Mouse (Mus musculus) olfactory bulb, adult 2 months (tissue): Measurements from ENCODE around the gene Nudt3. TPM values are rescaled to one million over a fixed set of nuclear protein-coding genes. Genes with fewer than 3 reads are reported as not detected.
"Not testable (repeated sequence)": the region's sequence is repeated elsewhere in the genome, so short reads cannot be mapped to it uniquely, and the experiment has no call there.

ENCODE experiments used
- H3K27ac ChIP-seq: fragments of 200-500 bp; 2 replicates; pipeline ENCODE4 v1.5.1; 2012; ENCODE audit warnings: low read depth, low read length; ENCODE audit not compliant: insufficient read depth
- H3K4me1 ChIP-seq: fragments of 200-500 bp; 2 replicates; pipeline ENCODE4 v1.6.1; 2012; ENCODE audit warnings: low read length; ENCODE audit not compliant: control insufficient read depth, insufficient read depth
- H3K4me3 ChIP-seq: fragments of 200-500 bp; 2 replicates; pipeline ENCODE4 v1.5.1; 2012; ENCODE audit warnings: mild to moderate bottlenecking, low read depth, low read length, moderate library complexity; ENCODE audit not compliant: insufficient read depth
- CTCF ChIP-seq: fragments of 200-500 bp; IDR thresholded peaks from 2 replicates; pipeline ENCODE4 v1.5.1; 2012; ENCODE audit warnings: low read depth, mild to moderate bottlenecking, low read length, moderate library complexity; ENCODE audit not compliant: insufficient read depth
- POLR2A ChIP-seq: fragments of 200-500 bp; IDR thresholded peaks from 2 replicates; pipeline ENCODE4 v1.6.1; 2012; ENCODE audit warnings: mild to moderate bottlenecking, low read depth, low read length, moderate library complexity; ENCODE audit not compliant: insufficient read depth
- WGBS: fragments of 180-500 bp; shearing (Covaris S2); methylation state at CpG from one replicate; pipeline ENCODE4 v1.1.7; 2018; 5-methylcytosine and 5-hydroxymethylcytosine counted together
- polyA plus RNA-seq: library from polyadenylated mRNA; stranded (reverse); fragments of >200 nt; gene quantifications from 2 replicates; pipeline ENCODE4 v1.2.4, GENCODE M21; 2012; ENCODE audit warnings: low replicate concordance; ENCODE audit not compliant: missing spikeins, insufficient read depth, insufficient read length

The Nudt3 gene
- polyA plus RNA-seq, 1 experiment = 554 TPM

DNA sequence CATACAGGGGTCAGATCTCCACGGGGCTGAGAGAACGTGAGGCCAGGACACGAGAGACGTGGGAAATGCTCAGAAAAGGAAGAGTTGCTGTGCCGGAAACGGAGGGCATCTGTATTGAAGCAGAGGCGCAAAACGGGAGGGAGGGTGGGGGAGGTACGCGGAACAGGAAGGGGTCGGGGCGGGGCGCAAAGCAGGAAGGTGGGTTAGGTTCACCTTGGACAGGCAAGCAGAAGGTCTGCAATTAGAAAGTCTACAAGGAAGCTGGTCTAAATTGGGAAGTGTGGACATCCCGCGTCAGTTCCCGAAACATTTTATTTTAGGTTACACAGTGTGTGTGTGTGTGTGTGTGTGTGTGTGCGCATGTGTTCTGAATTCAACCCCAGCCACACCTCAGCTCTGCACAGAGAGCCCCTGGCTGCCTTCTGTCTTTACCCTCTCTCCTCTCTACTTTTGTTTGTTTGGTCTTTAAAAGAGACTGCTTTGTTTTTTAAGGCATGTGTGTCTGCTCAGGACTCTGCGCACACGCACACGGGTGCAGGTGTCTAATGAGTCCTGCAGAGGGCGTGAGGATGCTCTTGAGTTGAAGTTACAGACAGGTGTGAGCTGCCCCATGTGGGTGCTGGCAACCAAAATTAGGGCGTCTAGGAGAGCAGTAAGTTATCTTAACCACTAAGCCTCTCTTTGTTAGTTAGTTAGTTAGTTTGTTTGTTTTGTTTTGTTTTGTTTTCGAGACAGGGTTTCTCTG is 28.9 kb upstream of the Nudt3 start:
- WGBS = 81% methylated on average over 23 of the region's 23 CpGs
- H3K4me1 ChIP-seq = peaks cover 16% of the 10 kb centered on the region
- TF ChIP-seq CTCF = no peak
- TF ChIP-seq POLR2A = no peak
- H3K27ac ChIP-seq = no peak overlapping the region
- no peak overlapping the region for H3K4me3 ChIP-seq

DNA sequence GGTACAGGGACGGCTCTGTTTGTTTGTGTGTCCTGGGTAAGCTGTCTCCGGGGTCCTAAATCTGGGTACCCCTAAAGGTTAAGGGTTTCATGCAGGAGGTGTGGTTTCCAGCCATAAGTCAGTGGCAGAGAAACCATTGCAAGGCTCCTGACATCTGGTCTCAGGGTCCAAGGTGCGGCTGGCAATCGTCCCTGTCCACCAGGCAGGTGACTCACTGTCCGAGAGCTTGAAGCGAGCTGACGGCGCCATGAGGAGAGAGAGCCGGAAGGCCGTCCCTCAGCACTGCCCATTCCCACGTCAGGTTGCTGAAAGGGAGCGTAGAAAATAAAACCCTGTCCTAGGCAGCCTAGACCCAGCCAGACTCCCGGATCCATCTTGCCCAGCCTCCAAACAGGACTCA is 27.3 kb upstream of the Nudt3 start:
- peaks cover 12% of the 10 kb centered on the region for H3K4me1 ChIP-seq
- H3K27ac ChIP-seq = no peak overlapping the region
- 86% methylated on average over 13 of the region's 13 CpGs for WGBS
- H3K4me3 ChIP-seq = no peak overlapping the region
- TF ChIP-seq POLR2A (no peak), CTCF (no peak)

DNA sequence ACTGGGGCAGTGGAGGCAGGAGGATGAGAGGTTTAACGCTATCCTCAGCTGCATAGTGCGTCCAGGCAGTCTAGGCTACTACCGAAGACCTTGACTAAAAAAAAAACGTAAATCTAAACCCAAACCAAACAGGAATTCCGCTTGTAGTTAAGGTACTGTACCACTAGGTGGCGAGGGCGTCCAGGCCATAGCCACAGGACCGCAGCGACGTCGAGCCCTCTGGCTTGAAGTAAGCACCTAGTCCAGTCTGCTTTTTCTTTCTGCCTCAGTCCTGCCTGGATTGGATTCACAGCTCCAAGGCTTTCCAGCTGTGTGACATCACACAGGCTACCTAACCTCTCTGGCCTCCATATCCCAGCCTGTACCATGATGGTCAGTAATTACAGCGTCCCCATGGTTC is 26.9 kb upstream of the Nudt3 start:
- WGBS = 15% methylated on average over 12 of the region's 12 CpGs
- no peak overlapping the region for H3K27ac ChIP-seq
- peaks cover 10% of the 10 kb centered on the region for H3K4me1 ChIP-seq
- no peak overlapping the region for H3K4me3 ChIP-seq
- TF ChIP-seq POLR2A (no peak), CTCF (peak; percentile 70)

DNA sequence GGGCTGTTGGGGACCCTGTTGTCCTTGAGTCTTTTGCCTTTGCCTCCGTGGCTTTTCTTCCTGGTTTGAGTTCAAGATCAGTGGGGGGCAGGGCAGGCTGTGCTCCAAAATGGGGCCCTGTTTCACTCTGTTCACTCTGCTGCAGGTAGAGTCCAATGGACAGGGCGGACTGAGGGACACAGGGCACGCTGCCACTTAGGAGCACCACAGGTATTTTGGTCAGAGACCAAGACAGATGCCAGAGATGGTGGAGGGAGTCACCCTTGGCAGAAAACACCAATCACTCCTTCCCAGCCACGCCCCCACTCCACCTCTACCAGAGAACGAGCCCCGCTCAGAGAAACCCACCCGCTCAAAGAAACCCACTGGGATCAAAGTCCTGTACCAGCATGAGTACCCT is 22.5 kb upstream of the Nudt3 start:
- Histone ChIP-seq H3K4me3 (no peak overlapping the region), H3K27ac (no peak overlapping the region), H3K4me1 (peaks cover 15% of the 10 kb centered on the region)
- no peak for TF ChIP-seq CTCF
- TF ChIP-seq POLR2A = no peak
- WGBS = 56% methylated on average over 7 of the region's 7 CpGs

DNA sequence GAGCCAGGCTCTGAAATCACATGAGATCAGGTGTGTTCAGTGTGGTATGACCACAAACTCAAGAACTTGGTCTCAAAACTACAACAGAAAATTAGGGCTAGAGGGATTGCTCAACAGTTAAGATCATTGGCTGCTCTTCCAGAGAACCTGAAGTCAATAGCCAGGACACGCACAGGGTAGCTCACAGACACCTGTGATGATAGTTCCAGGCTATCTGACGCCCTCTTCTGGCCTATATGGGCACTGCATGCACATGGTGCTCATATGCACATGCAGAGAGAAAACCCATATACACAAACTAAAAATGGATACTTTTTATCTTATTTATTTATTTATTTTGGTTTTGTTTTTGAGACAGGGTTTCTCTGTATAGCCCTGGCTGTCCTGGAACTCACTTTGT is 21.3 kb upstream of the Nudt3 start:
- no peak for TF ChIP-seq POLR2A
- TF ChIP-seq CTCF = no peak
- WGBS = 46% methylated on average over 2 of the region's 2 CpGs
- no peak overlapping the region for H3K27ac ChIP-seq
- no peak overlapping the region for H3K4me3 ChIP-seq
- H3K4me1 ChIP-seq = peaks cover 16% of the 10 kb centered on the region

DNA sequence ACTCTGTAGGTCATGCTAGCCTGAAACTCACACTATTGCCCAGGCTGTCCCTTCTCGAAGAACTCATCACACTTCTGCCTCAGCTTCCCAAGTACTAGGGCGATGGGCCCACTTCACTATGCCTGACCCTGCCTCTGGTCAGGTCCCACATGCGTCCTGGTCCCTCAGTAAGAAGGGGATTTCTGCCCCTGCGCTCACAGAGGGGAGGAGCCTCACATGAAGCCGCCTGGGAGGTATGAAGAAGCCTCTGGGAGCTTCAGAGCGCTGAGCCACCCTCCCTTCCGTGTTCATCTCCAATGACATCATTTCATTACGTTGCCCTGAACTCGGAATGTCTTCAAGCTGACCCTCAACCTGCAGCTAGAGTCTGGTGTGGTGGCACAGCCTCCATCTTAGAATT is 20.5 kb upstream of the Nudt3 start:
- Histone ChIP-seq H3K4me1 (peaks cover 24% of the 10 kb centered on the region), H3K27ac (no peak overlapping the region), H3K4me3 (no peak overlapping the region)
- WGBS = 90% methylated on average over 9 of the region's 9 CpGs
- TF ChIP-seq POLR2A (no peak), CTCF (no peak)

DNA sequence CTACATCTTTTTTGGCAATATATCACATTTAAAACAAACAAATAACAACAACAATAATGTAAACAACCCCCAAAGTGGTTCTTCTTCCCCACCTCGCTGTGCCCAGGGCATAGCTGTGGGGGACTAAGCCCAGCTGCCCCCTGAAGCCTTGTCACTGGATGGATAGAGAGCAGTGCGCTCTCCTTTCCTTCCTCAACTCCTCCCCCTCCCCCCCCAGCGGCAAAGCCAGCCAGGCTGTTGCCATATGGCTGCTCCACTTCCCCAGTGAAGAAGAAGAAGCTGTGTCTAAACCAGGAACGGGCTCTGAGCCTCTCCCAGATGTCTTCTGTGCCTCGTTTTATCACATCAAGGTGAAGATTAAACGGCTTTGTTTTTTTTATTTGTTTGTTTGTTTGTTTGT is 19.8 kb upstream of the Nudt3 start:
- WGBS = 39% methylated on average over 6 of the region's 6 CpGs
- H3K27ac ChIP-seq = peak overlapping the region; percentile 48
- H3K4me3 ChIP-seq = no peak overlapping the region
- TF ChIP-seq POLR2A (no peak), CTCF (no peak)
- H3K4me1 ChIP-seq = peaks cover 25% of the 10 kb centered on the region

DNA sequence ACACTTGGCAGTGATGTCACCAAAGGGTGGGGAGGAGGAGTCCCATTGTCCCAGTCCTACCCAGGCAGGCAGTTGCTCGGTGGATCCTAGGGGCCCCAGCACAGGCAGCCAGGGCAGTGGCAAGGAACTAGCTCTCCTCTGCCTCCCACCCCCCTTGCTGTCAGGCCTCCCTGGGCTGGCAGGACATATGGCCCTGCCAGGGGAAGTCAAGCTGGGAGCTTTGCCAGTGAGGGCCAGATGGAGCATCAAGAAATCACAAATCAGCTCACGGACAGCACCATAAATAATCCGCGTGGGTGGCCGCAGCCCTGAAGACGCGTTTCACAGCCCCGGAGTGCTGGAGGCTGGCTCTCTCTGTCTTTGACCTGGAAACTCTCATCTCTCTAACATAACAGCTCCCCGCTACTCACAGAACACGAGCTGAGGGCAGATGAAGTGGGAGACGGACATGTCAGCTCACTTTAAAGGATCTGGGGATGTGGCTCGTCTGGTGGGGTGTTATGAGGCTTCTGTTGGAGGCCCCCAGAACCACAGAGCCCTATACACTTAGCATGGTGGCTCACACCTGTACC is 19.3 kb upstream of the Nudt3 start:
- 9% methylated on average over 12 of the region's 12 CpGs for WGBS
- TF ChIP-seq POLR2A (no peak), CTCF (no peak)
- Histone ChIP-seq H3K27ac (peak overlapping the region; percentile 48), H3K4me1 (peaks cover 25% of the 10 kb centered on the region), H3K4me3 (no peak overlapping the region)

DNA sequence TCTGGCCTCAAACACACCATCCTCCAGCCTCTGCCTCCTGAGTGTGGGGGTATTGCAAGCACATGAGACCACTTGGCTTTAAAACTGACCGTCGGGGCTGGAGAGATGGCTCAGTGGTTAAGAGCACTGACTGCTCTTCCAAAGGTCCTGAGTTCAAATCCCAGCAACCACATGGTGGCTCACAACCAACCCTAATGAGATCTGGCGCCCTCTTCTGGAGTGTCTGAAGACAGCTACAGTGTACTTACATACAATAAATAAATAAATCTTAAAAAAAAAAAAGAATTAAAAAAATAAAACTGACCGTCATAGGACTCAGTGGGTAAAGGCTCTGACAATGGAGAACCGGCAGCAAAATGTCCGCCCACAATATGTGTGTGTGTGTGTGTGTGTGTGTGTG is 16.6 kb upstream of the Nudt3 start:
- 87% methylated on average over 6 of the region's 6 CpGs for WGBS
- H3K4me3 ChIP-seq, H3K27ac ChIP-seq: not testable (repeated sequence)
- H3K4me1 ChIP-seq = peaks cover 38% of the 10 kb centered on the region
